Mouse (Mus musculus): ENCODE data around the gene Pom121. TPM values are rescaled to one million over a fixed set of nuclear protein-coding genes. Genes with fewer than 3 reads are reported as not detected.

Gene Pom121
- 8.5 and 10.4 TPM in 2 replicates for polyA plus RNA-seq (2015; fragmentation: Nextera tagmentation; extraction: Ambion mirVana)

- peak; percentile 91 for DNase-seq (ENCODE audit: low spot score)
These were observed at the start of gene Pom121 for GRCm38 (mm10) chr5:135394004-135394823. TSS of gene Pom121 (minus strand) at chr5:135394546.

GRCm38 (mm10) chr5:135442430-135442829 is 48.1 kb upstream of the Pom121 start:
- no peak for DNase-seq (ENCODE audit: low spot score)

GRCm38 (mm10) chr5:135435039-135435438 is 40.7 kb upstream of the Pom121 start:
- no peak for DNase-seq (ENCODE audit: low spot score)

- DNase-seq (ENCODE audit: low spot score): no peak
These were observed 39.5 kb upstream of the Pom121 start for GRCm38 (mm10) chr5:135433861-135434260.

- DNase-seq (ENCODE audit: low spot score): no peak
These were observed 36.8 kb upstream of the Pom121 start for GRCm38 (mm10) chr5:135431111-135431510.

- no peak for DNase-seq (ENCODE audit: low spot score)
These were observed 34.4 kb upstream of the Pom121 start for GRCm38 (mm10) chr5:135428786-135429185.

GRCm38 (mm10) chr5:135410266-135410665 is 15.9 kb upstream of the Pom121 start:
- no peak for DNase-seq (ENCODE audit: low spot score)

GRCm38 (mm10) chr5:135408114-135408513 is 13.8 kb upstream of the Pom121 start:
- DNase-seq (ENCODE audit: low spot score): peak; percentile 48

- no peak for DNase-seq (ENCODE audit: low spot score)
These were observed 11.1 kb upstream of the Pom121 start for GRCm38 (mm10) chr5:135405437-135405836.

- DNase-seq (ENCODE audit: low spot score): no peak
These were observed 10.3 kb upstream of the Pom121 start for GRCm38 (mm10) chr5:135404623-135405022.

- DNase-seq (ENCODE audit: low spot score): peak; percentile 71
These were observed 5.9 kb upstream of the Pom121 start for GRCm38 (mm10) chr5:135400244-135400643.

GRCm38 (mm10) chr5:135399382-135399781 is 5.0 kb upstream of the Pom121 start:
- DNase-seq (ENCODE audit: low spot score): no peak

GRCm38 (mm10) chr5:135395826-135396225 is 1.5 kb upstream of the Pom121 start:
- peak; percentile 44 for DNase-seq (ENCODE audit: low spot score)

GRCm38 (mm10) chr5:135383771-135384170 is 10.6 kb downstream of the Pom121 start:
- DNase-seq (ENCODE audit: low spot score): no peak

GRCm38 (mm10) chr5:135382746-135383145 is 11.6 kb downstream of the Pom121 start:
- DNase-seq (ENCODE audit: low spot score): no peak

GRCm38 (mm10) chr5:135381356-135381925 is 12.9 kb downstream of the Pom121 start:
- no peak for DNase-seq (ENCODE audit: low spot score)

GRCm38 (mm10) chr5:135380681-135381080 is 13.7 kb downstream of the Pom121 start:
- DNase-seq (ENCODE audit: low spot score): no peak

- no peak for DNase-seq (ENCODE audit: low spot score)
These were observed 18.0 kb downstream of the Pom121 start for GRCm38 (mm10) chr5:135376341-135376740.

- no peak for DNase-seq (ENCODE audit: low spot score)
These were observed 19.2 kb downstream of the Pom121 start for GRCm38 (mm10) chr5:135375167-135375566.

- no peak for DNase-seq (ENCODE audit: low spot score)
These were observed 20.7 kb downstream of the Pom121 start for GRCm38 (mm10) chr5:135373601-135374000.

- DNase-seq (ENCODE audit: low spot score): no peak
These were observed 23.2 kb downstream of the Pom121 start for GRCm38 (mm10) chr5:135371195-135371594.

GRCm38 (mm10) chr5:135369787-135370654 is 24.3 kb downstream of the Pom121 start, which contains the start of gene Nsun5:
TSS of gene Nsun5 (plus strand) at chr5:135369953.
- DNase-seq (ENCODE audit: low spot score): peak; percentile 97
